Comparison of ENCODE assay signal across 20 mouse cellular contexts in the genomic region with DNA sequence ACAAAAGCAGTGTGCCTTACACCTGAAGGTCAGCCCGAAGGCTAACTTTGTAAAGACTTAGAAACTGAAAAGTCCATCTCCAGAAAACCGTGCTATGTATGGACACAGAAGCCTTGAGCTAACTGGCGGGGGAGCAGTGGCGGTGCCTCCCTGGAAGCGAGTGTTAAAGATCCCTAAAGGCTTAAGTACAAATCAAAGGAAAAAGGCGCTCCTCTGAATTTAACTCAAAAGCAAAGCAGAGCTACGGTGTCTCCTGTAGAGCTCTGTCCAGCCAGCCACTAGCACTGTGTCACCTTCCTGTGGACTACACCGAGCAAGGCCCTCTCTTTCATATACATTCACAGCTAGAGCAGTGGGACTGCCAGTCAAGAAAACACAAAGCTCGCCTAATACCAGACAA.
A peak's percentile ranks its signal among the peaks of the same experiment; 100 is the strongest.
DNase-seq lines count a peak whose midpoint lies in the region; ATAC-seq lines count a peak whose summit lies in the region.
"Had no signal": no experiment of that assay in that cellular context is flagged by ENCODE, and none has a peak within 500 bp of the region (broad histone marks: within the 10 kb centered on the region; RNA-seq: fewer than 3 reads in every experiment).

No protein-coding gene starts in this region.

- peaks cover 14% of the 10 kb centered on the region for H3K4me1 ChIP-seq in forebrain, embryonic 13.5 days
- H3K4me1 ChIP-seq in forebrain, embryonic 14.5 days (ENCODE audit: control insufficient read depth, insufficient read depth, low read length), result peaks cover 7% of the 10 kb centered on the region
- peaks cover 11% of the 10 kb centered on the region for H3K4me1 ChIP-seq in midbrain, embryonic 13.5 days (replicated peaks)
- H3K4me1 ChIP-seq in midbrain, embryonic 16.5 days (ENCODE audit: control insufficient read depth, insufficient read depth, low read length), result peaks cover 9% of the 10 kb centered on the region
- H3K4me1 ChIP-seq: embryonic facial prominence, embryonic 12.5 days had no signal

- ATAC-seq in forebrain, embryonic 13.5 days, result no peak
- no peak for ATAC-seq in forebrain, embryonic 14.5 days
- ATAC-seq in midbrain, embryonic 13.5 days, result no peak
- no peak for ATAC-seq in midbrain, embryonic 16.5 days
- ATAC-seq: CD4-positive, CD25-positive, alpha-beta regulatory T cell, adult 4 months; forebrain, postnatal 0 days had no signal

- H3K9ac ChIP-seq in forebrain, embryonic 13.5 days, result no peak overlapping the region
- H3K9ac ChIP-seq in forebrain, embryonic 14.5 days (ENCODE audit: low read length), result no peak overlapping the region
- no peak overlapping the region for H3K9ac ChIP-seq in midbrain, embryonic 13.5 days (replicated peaks)
- no peak overlapping the region for H3K9ac ChIP-seq in midbrain, embryonic 16.5 days (ENCODE audit: low read depth, low read length)
- H3K9ac ChIP-seq: embryonic facial prominence, embryonic 12.5 days; forebrain, postnatal 0 days; hindbrain, embryonic 15.5 days had no signal

- no peaks in the 10 kb centered on the region for H3K9me3 ChIP-seq in forebrain, embryonic 13.5 days (replicated peaks)
- H3K9me3 ChIP-seq in forebrain, embryonic 14.5 days (replicated peaks; ENCODE audit: control insufficient read depth, low read length), result no peaks in the 10 kb centered on the region
- no peaks in the 10 kb centered on the region for H3K9me3 ChIP-seq in midbrain, embryonic 13.5 days
- no peaks in the 10 kb centered on the region for H3K9me3 ChIP-seq in midbrain, embryonic 16.5 days (replicated peaks; ENCODE audit: control insufficient read depth, low read length, poor library complexity, severe bottlenecking)
- H3K9me3 ChIP-seq: embryonic facial prominence, embryonic 12.5 days; G1E; hindbrain, embryonic 15.5 days had no signal

- H3K4me2 ChIP-seq in forebrain, embryonic 13.5 days, result no peak overlapping the region
- H3K4me2 ChIP-seq in forebrain, embryonic 14.5 days (ENCODE audit: low read length), result no peak overlapping the region
- no peak overlapping the region for H3K4me2 ChIP-seq in midbrain, embryonic 13.5 days (replicated peaks)
- no peak overlapping the region for H3K4me2 ChIP-seq in midbrain, embryonic 16.5 days (ENCODE audit: low read length)
- H3K4me2 ChIP-seq: embryonic facial prominence, embryonic 12.5 days; hindbrain, embryonic 15.5 days had no signal

- H3K4me3 ChIP-seq in forebrain, embryonic 13.5 days, result no peak overlapping the region
- H3K4me3 ChIP-seq in forebrain, embryonic 14.5 days (ENCODE audit: low read depth, low read length), result no peak overlapping the region
- no peak overlapping the region for H3K4me3 ChIP-seq in midbrain, embryonic 13.5 days (replicated peaks)
- no peak overlapping the region for H3K4me3 ChIP-seq in midbrain, embryonic 16.5 days (ENCODE audit: low read depth, low read length)
- H3K4me3 ChIP-seq: embryonic facial prominence, embryonic 12.5 days; hindbrain, embryonic 15.5 days had no signal

- no peak for DNase-seq in forebrain, embryonic 14.5 days (ENCODE audit: low spot score)
- peak; percentile 2 for DNase-seq in kidney, postnatal 10 days
- no peak for DNase-seq in kidney, postnatal 14 days
- DNase-seq in ZHBTc4 (ENCODE audit: low read depth, low spot score), result peak; percentile 42
- DNase-seq in ovary, adult 18-20 months (ENCODE audit: low spot score), result no peak
- DNase-seq: adrenal gland, postnatal 10 days; B cell, adult 2 months; cerebellum, adult 11-12 months; cerebellum, adult 9-10 months; cerebellum, postnatal 25 days; forebrain, postnatal 0 days; gastrocnemius, postnatal 14 days; heart, postnatal 14 days had no signal

- H3K27me3 ChIP-seq in forebrain, embryonic 13.5 days, result no peaks in the 10 kb centered on the region
- no peaks in the 10 kb centered on the region for H3K27me3 ChIP-seq in forebrain, embryonic 14.5 days (replicated peaks; ENCODE audit: control insufficient read depth, insufficient read depth, low read length)
- H3K27me3 ChIP-seq in midbrain, embryonic 13.5 days, result no peaks in the 10 kb centered on the region
- no peaks in the 10 kb centered on the region for H3K27me3 ChIP-seq in midbrain, embryonic 16.5 days (ENCODE audit: control insufficient read depth, insufficient read depth, low read depth, low read length)
- H3K27me3 ChIP-seq: embryonic facial prominence, embryonic 12.5 days; hindbrain, embryonic 15.5 days had no signal

- H3K27ac ChIP-seq in forebrain, embryonic 13.5 days, result 0 out of 2 replicates have a peak overlapping the region, but pooled peaks have one; percentile 4
- H3K27ac ChIP-seq in forebrain, embryonic 14.5 days (ENCODE audit: low read depth, low read length), result no peak overlapping the region
- 0 out of 2 replicates have a peak overlapping the region, but pooled peaks have one; percentile 0 for H3K27ac ChIP-seq in midbrain, embryonic 13.5 days
- H3K27ac ChIP-seq in midbrain, embryonic 16.5 days (ENCODE audit: low read length), result no peak overlapping the region
- H3K27ac ChIP-seq: embryonic facial prominence, embryonic 12.5 days; hindbrain, embryonic 15.5 days had no signal

- WGBS in forebrain, embryonic 13.5 days, result 44% methylated on average over 9 of the region's 9 CpGs
- 53% methylated on average over 9 of the region's 9 CpGs for WGBS in forebrain, embryonic 14.5 days
- 50% methylated on average over 9 of the region's 9 CpGs for WGBS in midbrain, embryonic 13.5 days
- WGBS in midbrain, embryonic 16.5 days, result 35% methylated on average over 9 of the region's 9 CpGs

- no peaks in the 10 kb centered on the region for H3K36me3 ChIP-seq in forebrain, embryonic 13.5 days (ENCODE audit: poor library complexity, severe bottlenecking)
- 0 out of 2 replicates have a peak, but pooled peaks cover 3% of the 10 kb centered on the region for H3K36me3 ChIP-seq in forebrain, embryonic 14.5 days (ENCODE audit: control insufficient read depth, insufficient read depth, low read length)
- H3K36me3 ChIP-seq in midbrain, embryonic 13.5 days, result no peaks in the 10 kb centered on the region
- no peaks in the 10 kb centered on the region for H3K36me3 ChIP-seq in midbrain, embryonic 16.5 days (ENCODE audit: control insufficient read depth, insufficient read depth, low read length)
- H3K36me3 ChIP-seq: embryonic facial prominence, embryonic 12.5 days; hindbrain, embryonic 15.5 days had no signal

Comparison
In these comparisons a context has a peak if more than half of its experiments do, and no peak if none do; other contexts are left out.
1. H3K27ac ChIP-seq: peak in forebrain, embryonic 13.5 days (single experiment) and midbrain, embryonic 13.5 days (single experiment); none in forebrain, embryonic 14.5 days (single experiment) and midbrain, embryonic 16.5 days (single experiment).
2. DNase-seq: peak in kidney, postnatal 10 days (single experiment) and ZHBTc4 (single experiment); none in forebrain, embryonic 14.5 days (single experiment), kidney, postnatal 14 days (single experiment) and ovary, adult 18-20 months (single experiment).